Mouse (Mus musculus) cerebellum, adult 2 months (tissue): ENCODE measurements around the gene Dnajb12.

Experiments
- CTCF ChIP-seq: fragments of 200-500 bp; IDR thresholded peaks from 2 replicates; pipeline ENCODE4 v1.5.1; 2011; ENCODE audit warnings: low read depth, mild to moderate bottlenecking, control low read depth, low read length, moderate library complexity, borderline replicate concordance; ENCODE audit not compliant: insufficient read depth
- POLR2A ChIP-seq: fragments of 200-500 bp; IDR thresholded peaks from 2 replicates; pipeline ENCODE4 v1.6.1; 2011; ENCODE audit warnings: low read length, control low read depth, borderline replicate concordance; ENCODE audit not compliant: insufficient read depth

- TF ChIP-seq CTCF, result no peak
- no peak for TF ChIP-seq POLR2A
These were observed 4.0 kb upstream of the Dnajb12 start for GRCm38 (mm10) chr10:59875396-59875795.
